Mouse (Mus musculus) forebrain, embryonic 14.5 days (tissue): ENCODE data around the gene Cnpy1. TPM values are rescaled to one million over a fixed set of nuclear protein-coding genes. Genes with fewer than 3 reads are reported as not detected.
A peak's percentile ranks its signal among the peaks of the same experiment; 100 is the strongest.

ENCODE experiments used
- ATAC-seq: fragments of 200-750 bp; cut with Nextera tagmentation; 2 replicates; pipeline ENCODE4 v1.8.0; 2017; ENCODE audit warnings: mild to moderate bottlenecking, moderate library complexity
- DNase-seq: peaks from one replicate; pipeline ENCODE4 v3.0.0-alpha.2; 2015; ENCODE audit warnings: low spot score
- H3K27ac ChIP-seq: fragments of 300-500 bp; sonication (generic); 2 replicates; pipeline ENCODE4 v1.5.1; 2014; ENCODE audit warnings: low read depth, mild to moderate bottlenecking, control low read depth, low read length, moderate library complexity
- H3K27me3 ChIP-seq: fragments of 300-500 bp; sonication (generic); replicated peaks from 2 replicates; pipeline ENCODE4 v1.6.1; 2014; ENCODE audit warnings: low read length, control low read depth, mixed read lengths; ENCODE audit not compliant: control insufficient read depth, insufficient read depth
- H3K36me3 ChIP-seq: fragments of 300-500 bp; sonication (generic); 2 replicates; pipeline ENCODE4 v1.6.1; 2014; ENCODE audit warnings: low read length, control low read depth; ENCODE audit not compliant: control insufficient read depth, insufficient read depth
- H3K4me1 ChIP-seq: fragments of 300-500 bp; sonication (generic); 2 replicates; pipeline ENCODE4 v1.6.1; 2014; ENCODE audit warnings: antibody characterized with exemption, low read length, control low read depth; ENCODE audit not compliant: control insufficient read depth, insufficient read depth
- H3K4me2 ChIP-seq: fragments of 300-500 bp; sonication (generic); 2 replicates; pipeline ENCODE4 v1.6.1; 2014; ENCODE audit warnings: mild to moderate bottlenecking, control low read depth, low read length
- H3K4me3 ChIP-seq: fragments of 300-500 bp; sonication (generic); 2 replicates; pipeline ENCODE4 v1.5.1; 2014; ENCODE audit warnings: low read depth, low read length, control low read depth
- H3K9ac ChIP-seq: fragments of 300-500 bp; sonication (generic); 2 replicates; pipeline ENCODE4 v1.6.1; 2014; ENCODE audit warnings: mild to moderate bottlenecking, low read length, control low read depth, moderate library complexity
- H3K9me3 ChIP-seq: fragments of 300-500 bp; sonication (generic); replicated peaks from 2 replicates; pipeline ENCODE4 v1.6.1; 2016; ENCODE audit warnings: low read length, control low read depth, mixed read lengths; ENCODE audit not compliant: control insufficient read depth
- WGBS: fragments of 180-500 bp; shearing (Covaris S2); extraction: QIAGEN DNeasy Blood & Tissue Kit; methylation state at CpG from one replicate; pipeline ENCODE4 v1.1.7; 2014; 5-methylcytosine and 5-hydroxymethylcytosine counted together
- polyA plus RNA-seq: library from polyadenylated mRNA; unstranded; fragments of >200 nt; fragmentation: Nextera tagmentation; extraction: Ambion mirVana; gene quantifications from 2 replicates; pipeline ENCODE4 v1.2.1, GENCODE M21; 2014

Gene Cnpy1
- polyA plus RNA-seq, 1 experiment from 2014 or later, result 1.1 TPM

GRCm38 (mm10) chr5:28166256-28167231, 79.1 kb downstream of the Cnpy1 start:
- DNase-seq (no peak), ATAC-seq (peak; percentile 38; the same call in 1 of the 2 replicates)
- Histone ChIP-seq H3K27ac (no peak overlapping the region), H3K4me2 (peak overlapping the region; percentile 80), H3K9ac (no peak overlapping the region), H3K36me3 (no peaks in the 10 kb centered on the region), H3K9me3 (no peaks in the 10 kb centered on the region), H3K4me1 (peaks cover 9% of the 10 kb centered on the region; the same call in 1 of the 2 replicates), H3K4me3 (peak overlapping the region; percentile 36), H3K27me3 (peaks cover 88% of the 10 kb centered on the region)
- under 1% methylated on average over 100 of the region's 111 CpGs for WGBS

- peaks cover 9% of the 10 kb centered on the region; the same call in 1 of the 2 replicates for H3K4me1 ChIP-seq
- DNase-seq (peak; percentile 82), ATAC-seq (peak; percentile 86)
- no peaks in the 10 kb centered on the region for H3K9me3 ChIP-seq
- peak within 1 kb of the TSS; percentile 36 for H3K4me3 ChIP-seq
- under 1% methylated on average over 76 of the region's 113 CpGs for WGBS
- peaks cover 88% of the 10 kb centered on the region for H3K27me3 ChIP-seq
- no peaks in the 10 kb centered on the region for H3K36me3 ChIP-seq
- peak within 1 kb of the TSS; percentile 8; the same call in 1 of the 2 replicates for H3K9ac ChIP-seq
- H3K4me2 ChIP-seq, result peak within 1 kb of the TSS; percentile 80
- no peak within 1 kb of the TSS for H3K27ac ChIP-seq
Observed at GRCm38 (mm10) chr5:28165358-28166255, 80.0 kb downstream of the Cnpy1 start, which contains the start of gene En2. Gene En2 (plus strand): TSS chr5:28165694.

- Histone ChIP-seq H3K4me3 (no peak overlapping the region), H3K9me3 (no peaks in the 10 kb centered on the region), H3K27ac (no peak overlapping the region), H3K4me1 (peaks cover 9% of the 10 kb centered on the region; the same call in 1 of the 2 replicates), H3K9ac (no peak overlapping the region), H3K4me2 (no peak overlapping the region), H3K27me3 (peaks cover 90% of the 10 kb centered on the region), H3K36me3 (no peaks in the 10 kb centered on the region)
- WGBS, result 3% methylated on average over 1 of the region's 1 CpGs
- ATAC-seq (no peak), DNase-seq (no peak)
Observed at GRCm38 (mm10) chr5:28163926-28164325, 81.7 kb downstream of the Cnpy1 start.

- H3K4me3 ChIP-seq, result no peak overlapping the region
- H3K9ac ChIP-seq, result no peak overlapping the region
- WGBS, result under 1% methylated on average over 24 of the region's 24 CpGs
- H3K4me1 ChIP-seq, result peaks cover 9% of the 10 kb centered on the region; the same call in 1 of the 2 replicates
- no peak overlapping the region for H3K27ac ChIP-seq
- DNase-seq (no peak), ATAC-seq (no peak)
- no peaks in the 10 kb centered on the region for H3K9me3 ChIP-seq
- no peak overlapping the region for H3K4me2 ChIP-seq
- H3K36me3 ChIP-seq, result no peaks in the 10 kb centered on the region
- H3K27me3 ChIP-seq, result peaks cover 92% of the 10 kb centered on the region
Observed at GRCm38 (mm10) chr5:28161938-28162402, 83.6 kb downstream of the Cnpy1 start.

- H3K27ac ChIP-seq, result no peak overlapping the region
- peaks cover 92% of the 10 kb centered on the region for H3K27me3 ChIP-seq
- no peak for DNase-seq
- WGBS, result under 1% methylated on average over 20 of the region's 20 CpGs
- no peak overlapping the region for H3K4me2 ChIP-seq
- ATAC-seq, result no peak
- H3K9me3 ChIP-seq, result no peaks in the 10 kb centered on the region
- no peak overlapping the region for H3K9ac ChIP-seq
- H3K4me1 ChIP-seq, result peaks cover 9% of the 10 kb centered on the region; the same call in 1 of the 2 replicates
- no peak overlapping the region for H3K4me3 ChIP-seq
- no peaks in the 10 kb centered on the region for H3K36me3 ChIP-seq
Observed at GRCm38 (mm10) chr5:28161383-28161937, 84.1 kb downstream of the Cnpy1 start.

GRCm38 (mm10) chr5:28159891-28160470, 85.6 kb downstream of the Cnpy1 start:
- H3K4me3 ChIP-seq, result no peak overlapping the region
- no peak overlapping the region for H3K4me2 ChIP-seq
- no peak overlapping the region for H3K27ac ChIP-seq
- no peak overlapping the region for H3K9ac ChIP-seq
- no peaks in the 10 kb centered on the region for H3K4me1 ChIP-seq
- ATAC-seq (no peak), DNase-seq (no peak)
- H3K9me3 ChIP-seq, result no peaks in the 10 kb centered on the region
- peaks cover 88% of the 10 kb centered on the region for H3K27me3 ChIP-seq
- no peaks in the 10 kb centered on the region for H3K36me3 ChIP-seq
- under 1% methylated on average over 8 of the region's 8 CpGs for WGBS

- under 1% methylated on average over 15 of the region's 15 CpGs for WGBS
Observed at GRCm38 (mm10) chr5:28159072-28159458, 86.5 kb downstream of the Cnpy1 start.

More at GRCm38 (mm10) chr5:28159072-28159458, 86.5 kb downstream of the Cnpy1 start:
- Histone ChIP-seq H3K27ac (no peak overlapping the region), H3K9ac (no peak overlapping the region), H3K4me1 (no peaks in the 10 kb centered on the region), H3K4me3 (no peak overlapping the region), H3K36me3 (no peaks in the 10 kb centered on the region), H3K4me2 (no peak overlapping the region), H3K27me3 (peaks cover 82% of the 10 kb centered on the region), H3K9me3 (no peaks in the 10 kb centered on the region)
- ATAC-seq, result no peak
- DNase-seq, result no peak
